Mouse (Mus musculus): Measurements from ENCODE around the gene Gm9844.

GRCm38 (mm10) chr7:24885468-24886307 lies 23.7 kb downstream of the Gm9844 start:
- TF ChIP-seq GATA1 (IDR thresholded peaks at IDR 0.05; ENCODE audit: borderline replicate concordance, low read length) (no peak), FLI1 (IDR thresholded peaks at IDR 0.05; ENCODE audit: low read length) (no peak)

All from megakaryocyte, embryonic 14.5 days (primary cell).